Mouse (Mus musculus) forebrain, embryonic 14.5 days (tissue): ENCODE measurements around the gene Mtch1. TPM values are rescaled to one million over a fixed set of nuclear protein-coding genes. Genes with fewer than 3 reads are reported as not detected.

Experiments
- ATAC-seq: fragments of 200-750 bp; cut with Nextera tagmentation; 2 replicates; pipeline ENCODE4 v1.8.0; 2017; ENCODE audit warnings: mild to moderate bottlenecking, moderate library complexity
- DNase-seq: peaks from one replicate; pipeline ENCODE4 v3.0.0-alpha.2; 2015; ENCODE audit warnings: low spot score
- H3K27ac ChIP-seq: fragments of 300-500 bp; sonication (generic); 2 replicates; pipeline ENCODE4 v1.5.1; 2014; ENCODE audit warnings: low read depth, mild to moderate bottlenecking, control low read depth, low read length, moderate library complexity
- H3K27me3 ChIP-seq: fragments of 300-500 bp; sonication (generic); replicated peaks from 2 replicates; pipeline ENCODE4 v1.6.1; 2014; ENCODE audit warnings: low read length, control low read depth, mixed read lengths; ENCODE audit not compliant: control insufficient read depth, insufficient read depth
- H3K36me3 ChIP-seq: fragments of 300-500 bp; sonication (generic); 2 replicates; pipeline ENCODE4 v1.6.1; 2014; ENCODE audit warnings: low read length, control low read depth; ENCODE audit not compliant: control insufficient read depth, insufficient read depth
- H3K4me1 ChIP-seq: fragments of 300-500 bp; sonication (generic); 2 replicates; pipeline ENCODE4 v1.6.1; 2014; ENCODE audit warnings: antibody characterized with exemption, low read length, control low read depth; ENCODE audit not compliant: control insufficient read depth, insufficient read depth
- H3K4me2 ChIP-seq: fragments of 300-500 bp; sonication (generic); 2 replicates; pipeline ENCODE4 v1.6.1; 2014; ENCODE audit warnings: mild to moderate bottlenecking, control low read depth, low read length
- H3K4me3 ChIP-seq: fragments of 300-500 bp; sonication (generic); 2 replicates; pipeline ENCODE4 v1.5.1; 2014; ENCODE audit warnings: low read depth, low read length, control low read depth
- H3K9ac ChIP-seq: fragments of 300-500 bp; sonication (generic); 2 replicates; pipeline ENCODE4 v1.6.1; 2014; ENCODE audit warnings: mild to moderate bottlenecking, low read length, control low read depth, moderate library complexity
- H3K9me3 ChIP-seq: fragments of 300-500 bp; sonication (generic); replicated peaks from 2 replicates; pipeline ENCODE4 v1.6.1; 2016; ENCODE audit warnings: low read length, control low read depth, mixed read lengths; ENCODE audit not compliant: control insufficient read depth
- WGBS: fragments of 180-500 bp; shearing (Covaris S2); extraction: QIAGEN DNeasy Blood & Tissue Kit; methylation state at CpG from one replicate; pipeline ENCODE4 v1.1.7; 2014; 5-methylcytosine and 5-hydroxymethylcytosine counted together
- polyA plus RNA-seq: library from polyadenylated mRNA; unstranded; fragments of >200 nt; fragmentation: Nextera tagmentation; extraction: Ambion mirVana; gene quantifications from 2 replicates; pipeline ENCODE4 v1.2.1, GENCODE M21; 2014

Gene Mtch1
- polyA plus RNA-seq, 1 experiment from 2014 or later: 521 TPM

DNA sequence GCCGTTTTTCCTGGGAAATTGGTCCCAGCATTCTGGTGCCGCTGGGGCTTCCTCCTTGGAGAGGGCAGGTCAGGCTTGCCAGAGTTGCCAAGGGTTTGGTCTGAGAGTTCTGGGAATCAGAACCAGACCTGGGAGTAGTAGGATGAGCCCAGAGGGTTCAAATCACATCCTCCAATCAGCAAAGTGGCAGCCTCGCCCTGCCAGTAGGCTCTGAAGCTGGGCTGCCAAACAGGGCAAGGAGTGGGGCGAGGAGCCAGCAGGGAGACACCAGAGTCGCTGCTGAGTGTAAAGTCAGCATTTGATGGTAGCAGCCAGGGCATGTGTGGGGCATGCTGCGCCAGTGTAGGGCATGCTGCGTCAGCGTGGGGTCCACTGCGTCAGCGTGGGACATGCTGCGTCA lies 41.2 kb upstream of the Mtch1 start:
- DNase-seq (no peak), ATAC-seq (no peak)
- H3K27ac ChIP-seq: no peak overlapping the region
- H3K9ac ChIP-seq: no peak overlapping the region
- no peaks in the 10 kb centered on the region for H3K9me3 ChIP-seq
- H3K4me2 ChIP-seq: no peak overlapping the region
- no peak overlapping the region for H3K4me3 ChIP-seq
- WGBS: 81% methylated on average over 11 of the region's 11 CpGs
- no peaks in the 10 kb centered on the region for H3K36me3 ChIP-seq
- H3K4me1 ChIP-seq: no peaks in the 10 kb centered on the region
- no peaks in the 10 kb centered on the region for H3K27me3 ChIP-seq

DNA sequence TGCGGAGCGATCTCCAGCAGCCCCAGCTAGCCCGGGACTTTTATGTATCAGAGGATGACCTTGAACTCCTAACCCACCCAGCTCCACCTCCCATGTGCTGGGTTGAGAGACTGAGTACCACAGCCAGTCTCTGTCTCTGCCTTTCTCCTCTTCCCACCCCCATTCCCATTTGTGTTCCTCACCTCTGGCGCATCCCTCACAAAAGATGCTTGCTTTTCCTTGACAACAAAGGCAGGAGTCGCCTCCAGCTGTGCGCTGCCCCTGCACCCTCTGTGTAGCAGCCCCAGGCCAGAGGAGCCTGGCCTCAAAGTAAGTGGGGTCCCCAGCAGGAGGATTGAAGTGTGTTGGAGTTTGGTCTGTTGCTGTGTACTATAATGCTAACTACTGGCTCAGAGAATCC lies 38.0 kb upstream of the Mtch1 start:
- Histone ChIP-seq H3K4me3 (no peak overlapping the region), H3K36me3 (no peaks in the 10 kb centered on the region), H3K27ac (no peak overlapping the region), H3K27me3 (no peaks in the 10 kb centered on the region), H3K4me1 (no peaks in the 10 kb centered on the region), H3K9me3 (no peaks in the 10 kb centered on the region), H3K9ac (no peak overlapping the region), H3K4me2 (no peak overlapping the region)
- 25% methylated on average over 6 of the region's 6 CpGs for WGBS
- no peak for DNase-seq
- ATAC-seq: no peak

- Histone ChIP-seq H3K9ac (no peak overlapping the region), H3K4me2 (no peak overlapping the region), H3K27ac (no peak overlapping the region), H3K4me3 (no peak overlapping the region), H3K27me3 (no peaks in the 10 kb centered on the region), H3K36me3 (no peaks in the 10 kb centered on the region), H3K9me3 (no peaks in the 10 kb centered on the region), H3K4me1 (no peaks in the 10 kb centered on the region)
- ATAC-seq: no peak
- 46% methylated on average over 5 of the region's 5 CpGs for WGBS
- DNase-seq: no peak
Measured at GRCm38 (mm10) chr17:29384850-29385438, 37.2 kb upstream of the Mtch1 start.

- no peak overlapping the region for H3K9ac ChIP-seq
- 83% methylated on average over 9 of the region's 9 CpGs for WGBS
Measured at GRCm38 (mm10) chr17:29383923-29384322, 36.2 kb upstream of the Mtch1 start.

DNA sequence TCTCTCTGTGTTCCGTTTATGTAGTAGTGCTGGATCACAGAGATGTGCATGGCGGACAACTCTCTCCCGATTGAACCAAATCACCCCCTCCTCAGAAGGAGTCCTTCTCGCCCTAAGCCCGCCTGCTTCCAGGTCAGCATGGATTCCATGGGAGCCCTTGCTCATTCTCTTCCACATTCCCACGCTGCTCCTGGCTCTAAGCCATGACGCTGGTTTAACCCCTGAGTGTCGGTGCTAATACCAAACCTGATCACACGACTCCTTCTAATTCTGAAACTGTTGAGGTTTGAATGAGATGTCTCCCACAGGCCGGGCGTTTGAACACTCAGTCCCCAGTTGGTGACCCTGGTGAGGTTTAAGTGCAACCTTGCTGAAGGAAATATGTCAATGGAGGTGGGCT lies 34.7 kb upstream of the Mtch1 start:
- Histone ChIP-seq H3K9ac (no peak overlapping the region), H3K9me3 (no peaks in the 10 kb centered on the region), H3K36me3 (no peaks in the 10 kb centered on the region), H3K27me3 (no peaks in the 10 kb centered on the region), H3K27ac (no peak overlapping the region), H3K4me2 (no peak overlapping the region), H3K4me3 (no peak overlapping the region), H3K4me1 (no peaks in the 10 kb centered on the region)
- ATAC-seq: no peak
- WGBS: 41% methylated on average over 11 of the region's 11 CpGs
- DNase-seq: peak; percentile 41

More at GRCm38 (mm10) chr17:29383923-29384322, 36.2 kb upstream of the Mtch1 start:
- Histone ChIP-seq H3K9me3 (no peaks in the 10 kb centered on the region), H3K4me3 (no peak overlapping the region), H3K27me3 (no peaks in the 10 kb centered on the region), H3K27ac (no peak overlapping the region), H3K4me2 (no peak overlapping the region), H3K4me1 (no peaks in the 10 kb centered on the region), H3K36me3 (no peaks in the 10 kb centered on the region)
- DNase-seq (no peak), ATAC-seq (no peak)

DNA sequence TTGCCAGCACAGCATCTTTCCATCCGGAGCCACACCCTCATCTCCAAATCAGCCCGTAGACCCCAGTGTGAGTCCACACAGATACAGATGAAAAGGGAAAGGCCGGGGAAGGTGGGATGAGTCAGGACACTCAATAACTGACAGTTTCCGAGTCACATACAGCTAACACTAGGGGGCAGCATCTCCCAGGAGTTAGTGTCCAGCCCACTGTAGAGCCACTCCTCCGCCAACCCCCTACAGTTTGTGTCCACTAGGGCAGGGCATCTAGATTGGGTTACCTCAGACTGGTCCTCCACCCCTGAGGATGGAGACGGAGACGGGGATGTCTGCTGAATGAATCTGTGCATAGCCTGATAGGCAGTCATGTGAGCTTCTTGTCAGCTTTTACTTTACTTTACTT lies 33.7 kb upstream of the Mtch1 start:
- ATAC-seq: peak; percentile 62
- H3K9me3 ChIP-seq: no peaks in the 10 kb centered on the region
- H3K27me3 ChIP-seq: no peaks in the 10 kb centered on the region
- peak; percentile 77 for DNase-seq
- WGBS: 22% methylated on average over 7 of the region's 7 CpGs
- H3K4me1 ChIP-seq: no peaks in the 10 kb centered on the region
- H3K9ac ChIP-seq: no peak overlapping the region
- no peak overlapping the region for H3K4me2 ChIP-seq
- H3K4me3 ChIP-seq: no peak overlapping the region
- no peak overlapping the region for H3K27ac ChIP-seq
- H3K36me3 ChIP-seq: no peaks in the 10 kb centered on the region

DNA sequence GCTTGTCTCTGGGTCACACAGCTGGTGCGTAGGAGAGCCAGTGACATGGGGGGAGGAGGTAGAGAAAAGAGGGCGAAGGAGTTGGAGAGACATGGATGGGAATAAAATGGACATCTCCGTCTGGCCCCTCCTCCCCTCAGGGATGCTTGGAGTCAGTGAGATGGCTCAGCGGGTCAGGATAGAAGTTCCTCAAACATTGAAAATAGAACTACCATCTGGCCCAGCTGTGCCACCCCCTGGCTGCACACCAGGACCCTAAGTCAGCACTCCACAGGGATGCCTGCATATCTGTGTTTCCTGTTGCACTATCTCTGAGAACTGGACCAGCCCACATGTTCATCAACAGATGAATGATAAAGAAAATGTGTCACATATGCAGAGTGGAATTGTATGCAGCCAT lies 32.5 kb upstream of the Mtch1 start:
- WGBS: 79% methylated on average over 4 of the region's 4 CpGs
- no peaks in the 10 kb centered on the region for H3K4me1 ChIP-seq
- no peaks in the 10 kb centered on the region for H3K27me3 ChIP-seq
- H3K9me3 ChIP-seq: no peaks in the 10 kb centered on the region
- ATAC-seq: no peak
- H3K9ac ChIP-seq: no peak overlapping the region
- no peaks in the 10 kb centered on the region for H3K36me3 ChIP-seq
- no peak overlapping the region for H3K4me3 ChIP-seq
- no peak for DNase-seq
- H3K4me2 ChIP-seq: no peak overlapping the region
- no peak overlapping the region for H3K27ac ChIP-seq

GRCm38 (mm10) chr17:29378056-29378455 lies 30.3 kb upstream of the Mtch1 start:
- Histone ChIP-seq H3K27me3 (no peaks in the 10 kb centered on the region), H3K36me3 (no peaks in the 10 kb centered on the region), H3K9ac (no peak overlapping the region), H3K4me2 (no peak overlapping the region), H3K27ac (no peak overlapping the region), H3K4me1 (no peaks in the 10 kb centered on the region), H3K4me3 (no peak overlapping the region), H3K9me3 (no peaks in the 10 kb centered on the region)
- no peak for ATAC-seq
- DNase-seq: no peak
- WGBS: 60% methylated on average over 8 of the region's 8 CpGs

- Histone ChIP-seq H3K36me3 (no peaks in the 10 kb centered on the region), H3K4me3 (no peak overlapping the region), H3K9ac (no peak overlapping the region), H3K4me1 (no peaks in the 10 kb centered on the region), H3K27ac (no peak overlapping the region), H3K4me2 (no peak overlapping the region), H3K27me3 (no peaks in the 10 kb centered on the region), H3K9me3 (no peaks in the 10 kb centered on the region)
- 84% methylated on average over 10 of the region's 10 CpGs for WGBS
- ATAC-seq (no peak), DNase-seq (no peak)
Measured at GRCm38 (mm10) chr17:29375871-29376270, 28.1 kb upstream of the Mtch1 start.
